Mouse (Mus musculus): ENCODE results near the gene Rnf44.

GRCm38 (mm10) chr13:54723143-54723542 is 29.4 kb upstream of the Rnf44 start:
- TF ChIP-seq CTCF (IDR thresholded peaks at IDR 0.05; ENCODE audit: low read depth, low read length), result no peak
- no peak for TF ChIP-seq POLR2A (IDR thresholded peaks at IDR 0.05; ENCODE audit: borderline replicate concordance, low read depth, low read length)
